Comparison of ENCODE assay signal across 32 mouse cellular contexts in genomic region chr2:157534163-157534562, GRCm38 (mm10). TPM values are rescaled to one million over a fixed set of nuclear protein-coding genes. Genes with fewer than 3 reads are reported as not detected.
DNase-seq lines count a peak whose midpoint lies in the region; ATAC-seq and TF ChIP-seq lines count a peak whose summit lies in the region.
"Had no signal": no experiment of that assay in that cellular context is flagged by ENCODE, and none has a peak within 500 bp of the region (broad histone marks: within the 10 kb centered on the region; RNA-seq: fewer than 3 reads in every experiment).

No protein-coding gene starts in this region.

- peaks cover 39% of the 10 kb centered on the region for H3K4me1 ChIP-seq in forebrain, postnatal 0 days (ENCODE audit: insufficient read depth)
- H3K4me1 ChIP-seq in forebrain, embryonic 13.5 days = peaks cover 56% of the 10 kb centered on the region
- H3K4me1 ChIP-seq in embryonic facial prominence, embryonic 10.5 days = peaks cover 93% of the 10 kb centered on the region
- peaks cover 27% of the 10 kb centered on the region for H3K4me1 ChIP-seq in embryonic facial prominence, embryonic 14.5 days (ENCODE audit: control insufficient read depth, insufficient read depth, low read length)
- peaks cover 61% of the 10 kb centered on the region for H3K4me1 ChIP-seq in midbrain, embryonic 16.5 days (ENCODE audit: control insufficient read depth, insufficient read depth, low read length)

- H3K9me3 ChIP-seq in forebrain, postnatal 0 days (ENCODE audit: low read length) = no peaks in the 10 kb centered on the region
- no peaks in the 10 kb centered on the region for H3K9me3 ChIP-seq in forebrain, embryonic 13.5 days (replicated peaks)
- no peaks in the 10 kb centered on the region for H3K9me3 ChIP-seq in embryonic facial prominence, embryonic 10.5 days
- no peaks in the 10 kb centered on the region for H3K9me3 ChIP-seq in embryonic facial prominence, embryonic 14.5 days (ENCODE audit: control insufficient read depth, low read length)
- H3K9me3 ChIP-seq in midbrain, embryonic 16.5 days (replicated peaks; ENCODE audit: control insufficient read depth, low read length, poor library complexity, severe bottlenecking) = no peaks in the 10 kb centered on the region
- H3K9me3 ChIP-seq: embryonic facial prominence, embryonic 13.5 days; forebrain, embryonic 12.5 days; hindbrain, embryonic 15.5 days; kidney, embryonic 15.5 days; midbrain, embryonic 12.5 days; neural tube, embryonic 12.5 days had no signal

- no peak for TF ChIP-seq CTCF in forebrain, postnatal 0 days (IDR thresholded peaks at IDR 0.05; ENCODE audit: low read depth)

- ATAC-seq in forebrain, postnatal 0 days = no peak
- ATAC-seq in forebrain, embryonic 13.5 days = no peak
- 0 out of 2 replicates have a peak, but pooled peaks have one; percentile 9 for ATAC-seq in embryonic facial prominence, embryonic 14.5 days (ENCODE audit: low read depth)
- ATAC-seq in midbrain, embryonic 16.5 days = no peak

- 0 out of 2 replicates have a peak overlapping the region, but pooled peaks have one; percentile 9 for H3K27ac ChIP-seq in forebrain, postnatal 0 days (ENCODE audit: low read depth, low read length)
- no peak overlapping the region for H3K27ac ChIP-seq in forebrain, embryonic 13.5 days
- H3K27ac ChIP-seq in embryonic facial prominence, embryonic 10.5 days (replicated peaks) = peak overlapping the region; percentile 86
- H3K27ac ChIP-seq in embryonic facial prominence, embryonic 14.5 days (replicated peaks; ENCODE audit: low read depth, low read length) = no peak overlapping the region
- 0 out of 2 replicates have a peak overlapping the region, but pooled peaks have one; percentile 6 for H3K27ac ChIP-seq in midbrain, embryonic 16.5 days (ENCODE audit: low read length)
- H3K27ac ChIP-seq: embryonic facial prominence, embryonic 13.5 days; gastrocnemius, adult 2 months; kidney, embryonic 15.5 days; layer of hippocampus, adult 2 months; left cerebral cortex, adult 2 months; liver, embryonic 14.5 days; midbrain, embryonic 12.5 days; neural tube, embryonic 12.5 days had no signal

- no peak overlapping the region for H3K9ac ChIP-seq in forebrain, postnatal 0 days
- H3K9ac ChIP-seq in forebrain, embryonic 13.5 days = no peak overlapping the region
- no peak overlapping the region for H3K9ac ChIP-seq in embryonic facial prominence, embryonic 14.5 days (ENCODE audit: low read depth, low read length)
- H3K9ac ChIP-seq in midbrain, embryonic 16.5 days (ENCODE audit: low read depth, low read length) = no peak overlapping the region
- H3K9ac ChIP-seq: embryonic facial prominence, embryonic 13.5 days; forebrain, embryonic 12.5 days; hindbrain, embryonic 15.5 days; kidney, embryonic 15.5 days; liver, embryonic 14.5 days; midbrain, embryonic 12.5 days; neural tube, embryonic 12.5 days had no signal

- no peak overlapping the region for H3K4me3 ChIP-seq in forebrain, postnatal 0 days (ENCODE audit: low read depth, low read length)
- no peak overlapping the region for H3K4me3 ChIP-seq in forebrain, embryonic 13.5 days
- H3K4me3 ChIP-seq in embryonic facial prominence, embryonic 10.5 days = no peak overlapping the region
- H3K4me3 ChIP-seq in embryonic facial prominence, embryonic 14.5 days (ENCODE audit: low read depth, low read length) = no peak overlapping the region
- no peak overlapping the region for H3K4me3 ChIP-seq in midbrain, embryonic 16.5 days (ENCODE audit: low read depth, low read length)
- H3K4me3 ChIP-seq: embryonic facial prominence, embryonic 13.5 days; erythroblast, embryonic 14.5 days; forebrain, embryonic 12.5 days; gastrocnemius, adult 2 months; hindbrain, embryonic 15.5 days; kidney, embryonic 15.5 days; layer of hippocampus, adult 2 months; left cerebral cortex, adult 2 months; midbrain, embryonic 12.5 days; myocyte; neural tube, embryonic 12.5 days had no signal

- no peak overlapping the region for H3K4me2 ChIP-seq in forebrain, postnatal 0 days (ENCODE audit: low read depth)
- no peak overlapping the region for H3K4me2 ChIP-seq in forebrain, embryonic 13.5 days
- H3K4me2 ChIP-seq in embryonic facial prominence, embryonic 14.5 days (ENCODE audit: low read depth, low read length) = no peak overlapping the region
- H3K4me2 ChIP-seq in midbrain, embryonic 16.5 days (ENCODE audit: low read length) = no peak overlapping the region
- H3K4me2 ChIP-seq: embryonic facial prominence, embryonic 13.5 days; forebrain, embryonic 12.5 days; heart, embryonic 11.5 days; hindbrain, embryonic 15.5 days; kidney, embryonic 15.5 days; midbrain, embryonic 12.5 days; neural tube, embryonic 12.5 days had no signal

- WGBS in forebrain, postnatal 0 days = 72% methylated on average over 4 of the region's 4 CpGs
- 76% methylated on average over 4 of the region's 4 CpGs for WGBS in forebrain, embryonic 13.5 days
- WGBS in embryonic facial prominence, embryonic 10.5 days = 69% methylated on average over 4 of the region's 4 CpGs
- 75% methylated on average over 4 of the region's 4 CpGs for WGBS in embryonic facial prominence, embryonic 14.5 days
- WGBS in midbrain, embryonic 16.5 days = 56% methylated on average over 4 of the region's 4 CpGs

- H3K36me3 ChIP-seq in forebrain, postnatal 0 days (ENCODE audit: insufficient read depth) = no peaks in the 10 kb centered on the region
- H3K36me3 ChIP-seq in forebrain, embryonic 13.5 days (ENCODE audit: poor library complexity, severe bottlenecking) = no peaks in the 10 kb centered on the region
- peaks cover 4% of the 10 kb centered on the region; the same call in 1 of the 2 replicates for H3K36me3 ChIP-seq in embryonic facial prominence, embryonic 10.5 days (replicated peaks)
- H3K36me3 ChIP-seq in embryonic facial prominence, embryonic 14.5 days (ENCODE audit: control insufficient read depth, insufficient read depth, low read length) = no peaks in the 10 kb centered on the region
- no peaks in the 10 kb centered on the region for H3K36me3 ChIP-seq in midbrain, embryonic 16.5 days (ENCODE audit: control insufficient read depth, insufficient read depth, low read length)
- H3K36me3 ChIP-seq: embryonic facial prominence, embryonic 13.5 days; forebrain, embryonic 12.5 days; hindbrain, embryonic 15.5 days; kidney, embryonic 15.5 days; midbrain, embryonic 12.5 days; neural tube, embryonic 12.5 days had no signal

- no peak for DNase-seq in forebrain, postnatal 0 days
- no peak for DNase-seq in embryonic facial prominence, embryonic 10.5 days (ENCODE audit: low spot score)
- no peak for DNase-seq in embryonic facial prominence, embryonic 14.5 days (ENCODE audit: low spot score)
- DNase-seq in thymus, postnatal 0 days (ENCODE audit: low spot score) = no peak
- no peak for DNase-seq in kidney, postnatal 4 days
- DNase-seq: adrenal gland, postnatal 36 days; cerebellum, adult 18-20 months; cerebellum, postnatal 10 days; gastrocnemius, adult 2 months; gastrocnemius, postnatal 36 days; heart, adult 18-20 months; heart, postnatal 36 days; kidney, adult 18-20 months; kidney, postnatal 25 days; left cerebral cortex, postnatal 4 days; liver; lung, adult 2 months; lung, postnatal 14 days had no signal

- no peaks in the 10 kb centered on the region for H3K27me3 ChIP-seq in forebrain, postnatal 0 days (ENCODE audit: insufficient read depth, low read length)
- peaks cover 21% of the 10 kb centered on the region for H3K27me3 ChIP-seq in forebrain, embryonic 13.5 days
- peaks cover 12% of the 10 kb centered on the region for H3K27me3 ChIP-seq in embryonic facial prominence, embryonic 10.5 days (replicated peaks; ENCODE audit: low read depth, poor library complexity, severe bottlenecking)
- no peaks in the 10 kb centered on the region for H3K27me3 ChIP-seq in embryonic facial prominence, embryonic 14.5 days (replicated peaks; ENCODE audit: control insufficient read depth, insufficient read depth, low read length)
- H3K27me3 ChIP-seq in midbrain, embryonic 16.5 days (ENCODE audit: control insufficient read depth, insufficient read depth, low read depth, low read length) = no peaks in the 10 kb centered on the region
- H3K27me3 ChIP-seq: embryonic facial prominence, embryonic 13.5 days; hindbrain, embryonic 15.5 days; neural tube, embryonic 12.5 days had no signal

RNA-seq across cellular contexts. Expression of gene Nnat, which starts 25.7 kb away (rescaled TPM):
- total RNA-seq in forebrain, postnatal 0 days (2014; rRNA removed) = 4,630 and 7,303 TPM in 2 replicates
- 6,353 and 7,049 TPM in 2 replicates for polyA plus RNA-seq in forebrain, postnatal 0 days (2015; fragmentation: Nextera tagmentation; extraction: Ambion mirVana)
- 6,508 and 7,407 TPM in 2 replicates for polyA plus RNA-seq in forebrain, embryonic 13.5 days (2015; fragmentation: Nextera tagmentation; extraction: Ambion mirVana)
- polyA plus RNA-seq in embryonic facial prominence, embryonic 10.5 days (2016; fragmentation: Nextera tagmentation; extraction: Ambion mirVana) = 2,080 and 2,294 TPM in 2 replicates
- polyA plus RNA-seq in embryonic facial prominence, embryonic 14.5 days (2014; fragmentation: Nextera tagmentation; extraction: Ambion mirVana) = 348 and 416 TPM in 2 replicates
- 9,243 and 10,143 TPM in 2 replicates for polyA plus RNA-seq in midbrain, embryonic 16.5 days (2015; fragmentation: Nextera tagmentation; extraction: Ambion mirVana)
- 4.4 TPM in 2 replicates for polyA plus RNA-seq in thymus, postnatal 0 days (2015; fragmentation: Nextera tagmentation; extraction: Ambion mirVana)

RNA-seq across cellular contexts. Expression of gene Blcap, which starts 36.9 kb away (rescaled TPM):
- 166 and 208 TPM in 2 replicates for total RNA-seq in forebrain, postnatal 0 days (2014; rRNA removed)
- 231 and 295 TPM in 2 replicates for polyA plus RNA-seq in forebrain, postnatal 0 days (2015; fragmentation: Nextera tagmentation; extraction: Ambion mirVana)
- polyA plus RNA-seq in forebrain, embryonic 13.5 days (2015; fragmentation: Nextera tagmentation; extraction: Ambion mirVana) = 161 and 187 TPM in 2 replicates
- 82.1 and 82.3 TPM in 2 replicates for polyA plus RNA-seq in embryonic facial prominence, embryonic 10.5 days (2016; fragmentation: Nextera tagmentation; extraction: Ambion mirVana)
- 64.6 and 66.7 TPM in 2 replicates for polyA plus RNA-seq in embryonic facial prominence, embryonic 14.5 days (2014; fragmentation: Nextera tagmentation; extraction: Ambion mirVana)
- polyA plus RNA-seq in midbrain, embryonic 16.5 days (2015; fragmentation: Nextera tagmentation; extraction: Ambion mirVana) = 357 and 363 TPM in 2 replicates
- polyA plus RNA-seq in thymus, postnatal 0 days (2015; fragmentation: Nextera tagmentation; extraction: Ambion mirVana) = 27.8 and 28.6 TPM in 2 replicates

Comparison
In these comparisons a context has a peak if more than half of its experiments do, and no peak if none do; other contexts are left out.
1. H3K27ac ChIP-seq: peak in forebrain, postnatal 0 days (single experiment), embryonic facial prominence, embryonic 10.5 days (single experiment) and midbrain, embryonic 16.5 days (single experiment); none in forebrain, embryonic 13.5 days (single experiment) and embryonic facial prominence, embryonic 14.5 days (single experiment).
2. RNA of gene Nnat, which starts 25.7 kb away (polyA plus RNA-seq): 9,243 to 10,143 TPM in midbrain, embryonic 16.5 days, 6,353 to 7,049 TPM in forebrain, postnatal 0 days, 6,508 to 7,407 TPM in forebrain, embryonic 13.5 days, 2,080 to 2,294 TPM in embryonic facial prominence, embryonic 10.5 days and 348 to 416 TPM in embryonic facial prominence, embryonic 14.5 days; 4.4 TPM in thymus, postnatal 0 days; every median in the first group is over 10 times any median in the second.